Mouse (Mus musculus) left cerebral cortex, adult 8-10 months (tissue): Measurements from ENCODE around the gene Gtf2ird1. TPM values are rescaled to one million over a fixed set of nuclear protein-coding genes. Genes with fewer than 3 reads are reported as not detected.
A peak's percentile ranks its signal among the peaks of the same experiment; 100 is the strongest.

ENCODE experiments used
- DNase-seq, 2 experiments: peaks; one replicate each; pipeline ENCODE4 v3.0.0; 2022; ENCODE audit warnings: low spot score in 2 of 2
- microRNA-seq, 2 experiments: library from miRNA; unstranded; fragments of <30 nt; microRNA quantifications; one replicate each; pipeline ENCODE4 v1.2.0; 2022
- total RNA-seq, 4 experiments: library from RNA; stranded (reverse); gene quantifications; 2 replicates each; pipeline ENCODE4 v1.2.4; 2022

The Gtf2ird1 gene
- total RNA-seq, 4 experiments from 2014 or later, result 48.9 to 66.4 (median 52.1) TPM

DNA sequence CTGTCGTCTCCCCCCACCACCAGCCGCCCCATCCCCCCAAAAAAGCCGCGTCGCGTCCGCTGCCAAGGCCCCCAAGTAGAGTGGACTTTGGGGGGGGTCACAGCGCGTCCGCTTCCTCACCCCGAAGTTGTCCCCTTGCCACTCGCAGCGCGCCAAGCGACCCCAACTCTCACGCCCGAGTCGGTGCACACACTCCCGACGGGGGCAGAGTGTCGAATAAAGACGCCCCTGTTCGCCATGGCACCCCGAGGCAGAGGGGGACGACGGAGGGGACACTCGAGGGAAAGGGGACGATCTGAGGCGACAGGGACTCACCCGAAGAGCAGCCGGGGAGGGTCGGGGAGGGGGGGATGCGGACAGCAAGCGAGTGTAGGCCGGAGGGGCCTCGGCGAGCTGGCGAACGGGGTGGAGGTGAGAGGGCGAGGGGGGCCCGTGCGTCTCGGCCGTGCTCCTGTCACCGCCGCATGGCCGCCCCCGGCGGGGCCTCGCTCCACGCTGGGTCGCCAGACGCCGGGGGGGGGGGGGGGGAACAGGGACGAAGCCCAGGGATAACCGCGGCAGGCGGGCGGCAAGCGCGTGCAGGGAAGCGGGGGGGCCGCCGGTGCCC, 142.3 kb downstream of the Gtf2ird1 start:
- DNase-seq, result peak in 1 of 2 experiments; percentile 48

DNA sequence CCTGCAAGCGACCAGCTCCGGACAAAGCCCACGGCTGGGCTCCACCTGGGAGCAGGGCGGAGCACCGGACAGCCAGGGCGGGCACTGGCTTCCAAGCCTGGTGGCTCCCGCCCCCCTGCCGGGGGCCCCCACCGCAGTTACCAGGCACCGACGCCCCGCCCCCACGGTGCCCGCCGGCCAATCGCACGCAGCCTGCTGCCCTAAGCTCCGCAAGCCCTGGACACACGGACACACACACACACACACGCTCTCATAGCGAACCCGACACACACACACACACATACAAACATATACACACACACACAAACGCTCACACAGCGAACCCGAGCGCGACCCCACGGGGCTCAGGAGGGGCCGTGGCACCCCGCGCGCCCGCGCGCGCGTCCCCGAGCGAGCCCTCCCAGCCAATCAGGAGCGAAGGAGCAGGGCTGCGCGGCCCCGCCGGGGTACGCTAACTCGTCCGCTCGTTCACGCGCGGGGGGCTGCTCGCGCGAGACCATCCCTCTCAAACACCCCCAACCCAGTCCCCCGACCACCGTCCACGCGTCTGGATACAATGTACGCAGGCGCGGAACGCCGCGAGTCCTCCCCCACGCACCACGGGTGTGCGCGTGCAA, 143.0 kb downstream of the Gtf2ird1 start:
- DNase-seq, result peak; percentile 76 to 92

- peak; percentile 43 to 73 for DNase-seq
Measured at GRCm38 (mm10) chr5:134312691-134313450, 143.6 kb downstream of the Gtf2ird1 start.

GRCm38 (mm10) chr5:134311894-134312411, 144.6 kb downstream of the Gtf2ird1 start:
- no peak for DNase-seq

DNA sequence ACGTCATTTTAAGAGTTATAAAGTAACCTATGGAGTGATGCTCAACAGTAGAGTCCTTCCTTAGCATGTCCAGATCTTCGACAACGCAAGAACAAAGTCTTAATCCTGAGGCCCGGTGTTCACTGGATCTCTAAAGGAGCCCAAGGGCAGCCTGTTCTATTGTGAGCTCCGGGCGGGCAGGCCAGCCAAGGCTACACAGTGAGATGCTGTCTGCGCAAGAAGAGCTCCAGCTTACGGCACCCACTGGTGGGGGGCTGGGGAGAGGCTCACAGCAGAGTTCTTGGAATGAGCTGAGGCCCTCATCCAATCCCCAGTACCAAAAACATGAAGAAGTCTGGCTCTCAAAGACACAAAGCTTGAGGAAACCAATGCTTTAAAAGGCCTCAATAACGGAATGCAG, 146.3 kb downstream of the Gtf2ird1 start:
- no peak for DNase-seq

DNA sequence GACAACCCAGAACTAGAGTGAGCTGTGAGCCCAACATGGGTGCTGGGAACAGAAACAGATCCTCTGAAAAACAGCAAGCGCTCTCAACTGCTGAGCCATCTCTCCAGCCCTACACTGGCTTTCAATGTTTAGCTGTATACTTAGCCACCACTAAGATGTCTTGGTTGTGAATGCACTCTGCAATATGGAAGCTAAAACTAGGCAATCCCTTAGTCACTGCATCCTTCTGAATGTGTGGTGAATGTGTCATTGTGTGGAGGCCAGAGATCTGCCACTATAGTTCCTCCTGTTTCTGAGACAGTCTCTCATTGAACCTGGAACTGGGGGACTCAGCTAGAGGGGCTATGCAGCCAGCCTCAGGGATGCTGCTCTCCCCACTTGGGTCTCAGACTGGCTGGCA, 147.2 kb downstream of the Gtf2ird1 start:
- DNase-seq, result no peak

Small RNA genes within 50 kb of the gene (microRNA-seq; reads per million reads assigned to microRNA genes)
- gene Gm26340, result 0 reads per million in 2 experiments
- 0 reads per million in 2 experiments for gene Mir3965

Other genes with a start within 250 kb of the Gtf2ird1 start
- 10 to 100 TPM in 2 of 4 experiments, 1 to 10 TPM in 2; 5.3 to 16.2 (median 10.3) TPM for gene Ncf1, start 227.1 kb downstream of the Gtf2ird1 start, total RNA-seq
- gene Gtf2i, start 142.0 kb downstream of the Gtf2ird1 start, total RNA-seq, result 100 to 1,000 TPM; 193 to 217 (median 197) TPM
- gene Clip2, start 95.7 kb upstream of the Gtf2ird1 start, total RNA-seq, result 100 to 1,000 TPM in 2 of 4 experiments, 10 to 100 TPM in 2; 92.9 to 105 (median 99.9) TPM
- under 1 TPM in 2 of 4 experiments, not detected in 2; 0.17 to 0.19 TPM for gene Syna, start 103.5 kb upstream of the Gtf2ird1 start, total RNA-seq
- gene Rfc2, start 124.7 kb upstream of the Gtf2ird1 start, total RNA-seq, result 10 to 100 TPM; 54.0 to 67.3 (median 60.3) TPM
- 10 to 100 TPM in 2 of 4 experiments, 1 to 10 TPM in 2; 2.3 to 10.9 (median 6.9) TPM for gene Lat2, start 158.3 kb upstream of the Gtf2ird1 start, total RNA-seq
- gene Eif4h, start 182.8 kb upstream of the Gtf2ird1 start, total RNA-seq, result 100 to 1,000 TPM; 311 to 328 (median 321) TPM
- 10 to 100 TPM; 58.8 to 65.9 (median 63.1) TPM for gene Limk1, start 231.9 kb upstream of the Gtf2ird1 start, total RNA-seq